Mouse (Mus musculus): ENCODE data around the gene Rpl9-ps6. TPM values are rescaled to one million over a fixed set of nuclear protein-coding genes. Genes with fewer than 3 reads are reported as not detected.
"Not testable (repeated sequence)": the region's sequence is repeated elsewhere in the genome, so short reads cannot be mapped to it uniquely, and the experiment has no call there.

The Rpl9-ps6 gene
- total RNA-seq, 1 experiment from 2014 or later: 47.5 TPM

DNA sequence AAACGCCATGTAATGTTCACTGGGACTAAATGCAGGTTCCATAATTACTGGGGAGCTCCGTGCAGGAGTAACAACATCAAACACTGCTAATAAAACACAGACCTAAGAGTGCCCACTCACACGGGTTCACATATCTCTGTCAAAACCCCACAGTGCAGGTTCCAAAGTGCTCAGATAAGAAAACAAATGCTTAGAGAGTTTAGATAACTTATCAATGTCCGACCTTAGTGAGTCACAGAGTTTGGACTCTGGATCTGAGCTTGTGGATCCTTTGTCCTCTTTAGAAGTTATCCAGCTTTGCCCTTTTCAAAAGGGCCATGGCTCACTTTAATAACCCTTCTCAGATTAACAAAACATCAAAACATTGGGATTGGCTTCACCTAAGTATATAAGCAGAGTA, 15.1 kb upstream of the Rpl9-ps6 start:
- DNase-seq: no peak

DNA sequence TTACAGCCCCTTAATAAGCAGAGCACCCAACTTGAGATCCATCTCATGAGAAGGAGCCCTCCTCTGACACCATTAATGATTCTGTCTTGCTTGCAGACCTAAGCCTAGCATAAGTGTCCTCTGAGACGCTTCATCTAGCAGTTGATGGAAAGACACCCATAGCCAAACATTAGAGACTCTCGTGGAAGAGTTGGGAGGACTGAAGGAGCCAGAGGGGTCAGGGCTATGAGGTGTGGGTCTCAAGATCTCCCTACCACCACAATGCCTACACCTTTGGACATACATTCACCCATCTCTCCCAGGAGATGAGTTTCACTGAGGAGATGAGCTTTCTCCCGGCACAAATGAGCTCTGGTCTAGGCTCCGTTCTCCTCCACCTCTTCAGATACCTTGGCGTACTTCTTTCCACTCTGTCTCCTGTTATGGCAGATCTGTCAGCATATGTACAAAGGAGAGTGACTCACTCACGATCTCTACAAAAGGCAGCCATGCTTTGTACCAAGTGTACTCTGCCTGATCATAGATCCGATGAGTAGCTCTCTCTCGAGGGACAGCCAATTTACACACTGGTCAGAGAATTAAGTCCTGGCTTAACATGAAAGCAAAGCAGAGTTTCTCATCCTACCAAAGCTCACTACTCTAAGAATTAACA, 14.5 kb upstream of the Rpl9-ps6 start:
- DNase-seq: no peak

DNA sequence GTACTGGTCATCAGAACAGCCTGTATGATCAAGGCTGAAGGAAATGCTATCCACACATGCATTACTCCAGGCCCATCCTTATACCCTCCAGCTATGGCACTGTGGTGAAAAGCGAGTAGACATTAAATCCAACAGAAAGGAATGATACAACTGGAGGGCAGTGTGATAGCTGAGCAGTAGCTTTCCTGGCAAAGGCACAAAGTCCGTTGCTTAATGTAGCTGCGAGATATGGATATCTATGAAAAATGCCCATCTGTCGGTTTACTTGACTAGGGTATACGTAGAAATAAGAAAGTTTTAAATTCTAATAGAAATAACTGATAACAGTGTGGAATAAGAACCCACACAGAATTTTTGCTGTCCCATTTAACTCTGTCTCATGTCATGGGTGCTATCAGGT, 13.9 kb upstream of the Rpl9-ps6 start:
- no peak for DNase-seq

DNA sequence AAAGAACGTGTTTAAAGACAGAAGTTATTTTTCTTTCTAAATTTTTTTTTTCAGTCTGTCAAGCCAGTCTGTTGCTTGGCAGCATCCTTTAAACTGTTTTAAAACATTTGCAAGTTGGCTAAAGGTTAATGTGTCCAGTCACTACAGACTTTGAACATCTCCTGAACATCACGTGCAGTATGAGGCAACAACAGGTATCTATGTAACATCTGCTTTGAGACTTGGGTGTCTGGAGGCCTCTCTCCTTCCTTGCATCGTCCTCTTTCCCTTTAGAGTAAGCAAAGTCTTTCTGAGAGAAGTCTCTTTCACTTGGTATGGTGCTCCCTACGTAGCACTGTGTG, 10.3 kb upstream of the Rpl9-ps6 start:
- DNase-seq: no peak

DNA sequence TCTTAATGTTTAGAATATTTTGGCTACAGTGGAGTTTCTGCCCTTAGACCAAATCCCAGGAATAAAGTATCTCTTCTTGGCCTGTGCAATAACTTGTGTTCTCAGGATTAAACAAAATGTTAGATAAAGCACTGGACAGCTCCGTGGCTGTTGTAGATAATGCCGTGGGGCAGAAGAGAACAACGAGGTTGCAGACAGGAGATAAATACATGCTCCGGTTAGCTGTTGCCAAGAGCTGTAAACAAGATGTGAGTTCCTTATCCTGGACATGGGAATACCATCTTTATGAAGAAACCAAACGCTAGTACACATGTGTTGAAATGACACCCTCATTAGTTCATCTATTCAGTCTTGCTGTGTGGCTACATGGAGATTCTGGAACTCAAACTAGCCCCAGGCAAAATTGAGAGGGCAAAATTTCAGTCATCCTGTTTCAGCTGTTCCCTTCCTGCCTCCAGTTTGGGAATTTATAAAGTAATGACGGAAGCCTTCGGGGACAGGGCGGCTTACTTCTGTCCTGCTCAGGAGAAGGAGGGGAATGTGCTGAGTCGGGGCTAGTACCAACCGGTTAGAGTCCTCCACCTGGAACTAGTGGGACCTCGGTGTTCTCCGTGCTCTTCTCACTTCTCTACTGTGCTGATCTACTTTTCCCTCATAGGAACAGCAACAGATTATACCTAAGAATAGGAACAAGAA, 9.8 kb upstream of the Rpl9-ps6 start:
- no peak for DNase-seq

DNA sequence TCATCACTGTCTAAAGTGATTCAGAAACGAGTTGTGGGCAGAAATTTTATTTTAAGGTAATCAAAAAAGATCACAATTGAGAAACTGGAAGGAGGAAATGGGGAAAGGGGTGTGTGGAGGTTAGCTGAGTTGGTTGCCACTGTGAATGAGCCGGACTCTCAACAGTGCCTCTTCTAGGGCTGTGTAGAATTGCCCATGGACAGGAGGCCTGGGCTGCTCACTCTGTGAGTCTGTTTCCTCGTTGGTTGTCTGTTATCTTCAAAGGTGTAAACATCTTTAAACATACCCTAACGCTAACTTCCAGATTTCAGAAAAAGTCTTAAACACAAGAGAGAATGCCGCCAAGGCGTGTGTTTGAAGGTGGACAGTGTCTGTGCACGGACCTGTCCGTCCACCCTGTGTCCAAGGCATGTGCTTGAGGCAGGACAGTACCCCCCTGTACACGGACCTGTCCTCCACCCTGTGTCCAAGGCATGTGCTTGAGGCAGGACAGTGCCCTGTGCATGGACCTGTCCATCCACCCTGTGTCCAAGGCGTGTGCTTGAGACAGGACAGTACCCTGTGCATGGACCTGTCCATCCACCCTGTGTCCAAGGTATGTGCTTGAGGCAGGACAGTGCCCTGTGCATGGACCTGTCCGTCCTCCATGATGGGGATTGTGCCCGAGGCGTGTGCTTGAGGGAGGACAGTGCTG, 4.3 kb upstream of the Rpl9-ps6 start:
- no peak for DNase-seq

DNA sequence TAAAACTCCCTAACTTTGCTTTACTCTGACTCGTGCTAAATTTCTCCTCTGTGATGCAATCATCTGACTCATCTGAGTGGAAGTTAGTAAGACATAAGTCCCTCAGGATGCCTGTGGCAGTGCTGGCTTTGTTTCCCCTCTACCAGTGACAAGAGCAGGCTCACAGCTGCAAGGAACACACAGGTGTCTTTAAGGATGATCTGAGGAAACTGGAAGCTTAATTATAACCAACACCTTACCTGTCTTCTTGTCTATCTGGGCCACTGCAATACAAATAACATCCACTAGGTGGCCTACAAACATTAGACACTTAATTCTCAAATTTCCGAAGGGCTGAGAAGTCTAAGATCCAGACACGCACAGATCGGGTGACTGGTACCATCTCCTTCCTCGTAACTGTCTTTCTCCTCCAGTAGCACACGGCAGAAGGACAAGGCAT, 3.7 kb upstream of the Rpl9-ps6 start:
- no peak for DNase-seq

DNA sequence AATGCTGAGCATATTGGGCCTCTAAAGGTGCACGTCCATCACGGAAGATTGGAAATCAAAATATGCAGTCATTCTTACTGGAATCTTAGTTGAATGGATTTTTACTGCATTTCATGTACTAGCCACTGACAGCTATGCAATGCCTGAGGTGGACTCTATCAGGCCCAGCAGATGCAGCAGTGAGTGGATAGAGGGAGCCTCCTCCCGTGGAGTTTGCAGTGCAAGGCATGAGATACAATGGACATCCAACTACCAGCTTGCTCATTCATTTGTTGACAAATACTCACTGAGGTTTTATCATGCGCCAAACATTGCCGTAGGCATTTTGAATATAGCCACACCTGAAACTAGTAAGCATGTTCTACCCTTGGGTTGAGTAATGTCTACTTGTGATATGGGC, 947 bp upstream of the Rpl9-ps6 start:
- DNase-seq: no peak

DNA sequence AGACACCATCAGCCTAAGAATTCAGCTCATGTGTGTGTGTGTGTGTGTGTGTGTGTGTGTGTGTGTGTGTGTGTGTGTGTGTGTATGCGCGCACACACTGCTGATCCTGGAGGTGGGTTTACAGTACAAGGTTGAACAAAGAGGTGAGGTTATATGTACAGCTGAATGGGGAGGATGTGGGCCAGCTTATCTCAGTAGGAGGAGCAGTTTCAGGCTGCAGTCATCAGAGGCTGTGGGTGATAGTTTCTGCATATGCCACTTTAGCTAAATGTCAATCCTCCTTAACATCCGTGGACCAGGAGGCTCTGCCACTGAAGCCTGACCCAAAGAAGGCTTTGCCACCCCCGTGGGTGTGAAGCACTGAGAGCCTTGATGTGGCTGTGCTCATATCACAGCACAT, 1.1 kb downstream of the Rpl9-ps6 start:
- DNase-seq: no peak

DNA sequence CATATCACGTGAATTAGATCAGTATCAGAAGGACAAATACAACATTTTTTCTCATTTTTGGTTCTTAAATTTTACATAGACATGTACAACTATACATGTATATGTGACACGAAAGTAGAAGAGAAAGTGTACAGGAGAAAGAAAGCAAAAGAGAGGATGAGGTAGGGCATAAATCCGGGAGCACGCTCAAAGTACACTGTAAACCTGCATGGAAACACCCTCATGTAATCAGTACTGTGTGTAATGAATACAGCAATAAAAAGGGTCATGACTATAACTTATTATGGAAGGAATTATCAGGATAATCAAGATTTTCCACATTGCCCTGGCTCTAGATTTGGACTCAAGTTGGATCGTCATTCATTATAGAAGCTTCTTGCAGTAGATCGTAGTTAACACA, 3.3 kb downstream of the Rpl9-ps6 start:
- no peak for DNase-seq

DNA sequence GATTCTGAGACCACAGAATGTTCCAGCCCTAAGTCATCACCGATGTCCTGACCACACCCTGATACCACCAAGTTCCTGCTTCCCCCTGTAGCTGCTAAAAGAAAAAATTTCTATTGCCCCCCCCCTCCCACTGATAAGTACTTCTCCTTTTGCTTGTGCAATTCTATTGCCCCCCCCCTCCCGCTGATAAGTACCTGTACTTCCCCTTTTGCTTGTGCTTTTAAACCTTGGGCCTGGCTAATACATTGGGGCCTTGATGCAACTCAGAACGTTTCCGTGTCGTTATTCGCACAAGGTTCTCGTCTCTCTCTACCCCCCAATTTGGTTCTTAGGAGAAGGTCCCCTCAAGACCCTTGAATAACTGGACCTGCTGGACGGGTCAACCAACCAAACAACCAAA, 8.7 kb downstream of the Rpl9-ps6 start:
- DNase-seq: not testable (repeated sequence)

DNA sequence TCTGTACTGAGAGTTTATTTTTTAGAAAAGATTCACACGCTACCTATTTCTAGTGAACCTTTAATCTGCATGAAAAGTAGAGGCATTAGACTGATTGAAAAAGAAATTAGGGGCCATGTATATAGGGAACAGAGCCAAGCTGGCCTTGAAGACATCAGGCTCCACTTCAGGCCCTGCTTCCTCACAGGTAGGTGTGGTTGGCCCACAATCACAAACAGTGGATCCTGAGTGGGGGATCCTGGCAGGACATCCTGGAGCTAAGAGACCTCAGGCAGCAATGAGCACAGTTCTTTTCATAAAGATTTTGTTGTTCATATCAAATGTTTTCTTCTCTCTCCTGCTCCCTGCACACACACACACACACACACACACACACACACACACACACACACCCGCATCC, 9.6 kb downstream of the Rpl9-ps6 start:
- DNase-seq: no peak

DNA sequence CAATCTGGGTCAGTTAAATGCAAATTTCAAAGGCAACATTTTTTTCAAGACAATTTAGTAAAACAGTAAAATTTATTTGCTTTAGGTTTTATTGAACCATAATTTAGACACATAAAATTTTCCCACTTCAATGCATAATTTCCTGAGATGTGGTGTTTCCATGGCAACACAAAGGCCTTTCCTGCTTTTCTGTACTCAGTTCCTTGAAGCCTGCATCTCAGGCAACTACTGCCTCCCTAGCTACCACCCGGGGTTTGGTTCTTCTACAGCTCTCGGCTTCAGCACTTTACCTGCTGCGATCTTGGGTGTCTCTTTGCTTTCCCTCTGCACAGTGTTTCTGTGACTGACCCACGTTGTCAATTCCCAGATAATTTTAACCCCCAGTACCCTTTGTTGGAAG, 14.1 kb downstream of the Rpl9-ps6 start:
- DNase-seq: no peak

DNA sequence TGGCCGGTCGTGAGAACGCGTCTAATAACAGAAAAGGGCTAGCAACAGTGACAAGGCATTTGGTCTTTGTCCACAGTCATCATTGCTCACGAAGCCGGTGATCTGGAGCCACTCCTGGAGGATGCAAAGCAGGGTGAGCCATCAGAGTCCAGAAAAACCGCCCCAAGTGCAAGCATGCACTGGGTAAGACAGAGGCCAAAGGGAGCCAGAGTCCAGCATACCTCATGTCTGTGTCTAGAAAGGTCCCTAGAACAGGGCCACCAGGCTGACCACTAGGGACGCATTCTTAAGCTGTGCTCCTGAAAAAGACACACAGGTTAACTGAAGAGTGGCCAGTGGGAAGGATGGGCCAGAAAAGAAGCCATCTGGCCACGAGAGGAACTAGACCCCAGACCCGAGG, 17.4 kb downstream of the Rpl9-ps6 start:
- no peak for DNase-seq

DNA sequence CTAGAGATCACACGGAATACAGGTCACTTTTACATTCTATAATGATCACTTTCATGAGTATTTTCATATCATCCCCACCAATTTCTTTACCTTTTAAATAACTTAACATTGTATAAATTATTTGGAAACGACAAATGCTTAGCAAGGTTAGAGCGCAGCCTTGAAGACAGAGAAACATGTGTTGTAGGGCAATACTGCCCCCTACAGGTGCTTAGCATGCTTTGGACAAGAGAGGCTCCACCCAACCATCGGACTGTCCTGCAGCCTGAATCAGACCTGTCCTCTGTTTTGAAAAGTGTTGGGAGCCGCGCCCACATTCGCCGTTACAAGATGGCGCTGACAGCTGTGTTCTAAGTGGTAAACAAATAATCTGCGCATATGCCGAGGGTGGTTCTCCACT, 24.8 kb downstream of the Rpl9-ps6 start:
- peak; percentile 40 for DNase-seq

DNA sequence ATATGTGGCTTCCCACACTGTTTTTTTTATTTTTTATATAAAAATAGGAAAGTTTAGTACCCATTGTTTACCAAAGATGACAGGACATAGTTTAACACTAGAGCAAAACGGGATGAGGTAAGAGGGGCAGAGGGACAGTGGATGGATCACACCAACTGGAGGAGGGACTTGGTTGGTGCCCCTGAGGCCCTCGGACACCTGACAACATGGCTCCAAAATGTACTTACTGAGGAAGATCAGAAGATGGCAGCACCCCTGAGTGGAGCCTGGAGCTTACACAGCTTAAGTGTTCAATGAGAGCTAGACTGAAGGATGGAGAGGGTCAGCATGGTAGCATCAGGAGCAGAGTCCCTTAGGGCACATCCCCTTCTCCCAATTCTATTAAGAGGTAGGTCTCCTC, 27.0 kb downstream of the Rpl9-ps6 start:
- no peak for DNase-seq

DNA sequence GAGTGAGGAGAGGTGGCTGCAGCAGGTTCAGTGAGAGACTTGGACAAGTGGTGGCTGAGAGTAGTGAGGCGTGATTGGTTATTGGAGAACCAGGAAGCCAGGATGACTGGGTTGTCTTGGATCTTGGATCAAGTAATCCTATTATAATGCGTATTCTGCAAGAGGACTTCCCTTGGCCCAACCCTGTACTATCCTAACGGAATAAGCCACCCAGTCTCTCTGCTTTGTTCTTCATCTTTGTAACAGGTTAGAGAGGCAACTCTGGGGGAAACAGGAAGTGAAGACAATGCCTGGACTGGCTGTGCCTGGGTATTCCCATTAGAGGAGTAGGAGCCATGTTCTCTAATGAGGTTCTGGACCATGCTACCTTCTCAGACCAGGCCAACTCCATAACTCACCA, 40.5 kb downstream of the Rpl9-ps6 start:
- no peak for DNase-seq

DNA sequence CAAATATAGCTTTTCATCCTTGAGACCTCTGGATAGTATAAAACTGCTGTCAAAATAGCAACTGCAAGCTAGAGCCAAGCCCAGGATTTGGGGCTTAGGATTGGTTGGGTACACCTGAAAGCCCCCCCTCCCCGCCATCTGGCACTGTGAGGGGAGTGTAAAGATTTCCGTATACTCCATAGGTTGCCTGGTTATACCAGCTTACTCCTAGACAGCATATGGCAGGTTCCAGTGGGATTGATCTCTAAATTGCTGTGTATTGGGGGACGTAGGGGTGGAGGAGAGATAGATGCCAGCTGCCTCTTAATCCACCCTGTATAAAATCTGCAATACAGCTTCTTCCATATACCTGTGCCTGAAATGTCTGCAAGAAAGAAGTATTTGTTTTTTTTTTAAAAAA, 41.7 kb downstream of the Rpl9-ps6 start:
- no peak for DNase-seq

DNA sequence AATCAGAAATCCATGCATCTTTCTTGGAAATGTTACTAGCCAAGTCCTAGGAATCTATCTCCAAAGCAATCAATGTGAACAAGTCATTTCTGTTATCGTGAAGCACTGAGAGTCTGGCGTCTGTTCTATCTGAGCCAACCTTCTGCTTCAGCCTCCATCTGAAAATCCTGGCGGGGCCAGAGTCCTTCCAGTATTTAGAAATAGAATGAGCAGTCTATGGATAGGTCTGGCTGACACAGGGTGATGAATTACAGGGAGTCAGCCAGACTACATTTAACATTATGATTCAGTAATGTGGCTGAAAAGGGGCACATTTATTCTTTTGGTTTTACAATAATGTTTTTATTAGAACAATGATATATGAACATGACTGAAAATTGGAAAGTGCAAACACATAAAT, 47.3 kb downstream of the Rpl9-ps6 start:
- DNase-seq: peak; percentile 18

DNA sequence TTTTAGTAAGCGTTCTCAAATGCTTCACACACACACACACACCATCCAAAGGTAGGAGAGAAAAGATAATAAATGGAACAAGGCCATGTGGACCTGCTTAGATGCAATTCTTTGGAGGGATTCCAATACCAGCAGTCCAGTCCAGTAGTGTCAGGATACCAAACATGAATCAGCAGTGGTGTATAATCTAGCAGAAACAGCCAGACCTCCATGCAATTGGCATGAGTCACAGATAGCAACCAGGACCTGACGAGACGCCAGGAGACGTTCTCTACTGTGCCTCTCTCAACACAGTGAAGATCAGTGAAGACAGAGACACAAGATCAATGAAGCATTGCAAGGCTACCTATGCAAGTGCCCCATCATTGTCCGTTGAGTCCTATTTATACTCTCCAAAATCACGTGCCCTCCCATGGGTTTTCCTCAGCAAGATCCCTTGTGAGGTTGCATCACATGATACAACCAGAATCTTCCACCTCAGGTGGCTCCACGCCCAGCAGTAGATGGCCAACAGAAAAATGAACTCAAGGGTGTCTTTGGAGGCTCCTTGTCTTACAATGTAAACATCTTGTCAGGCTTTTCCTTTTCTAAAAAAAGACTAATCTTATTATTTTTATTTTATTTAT, 49.6 kb downstream of the Rpl9-ps6 start:
- DNase-seq: peak; percentile 28

Measured in adrenal gland, postnatal 25 days (tissue).